26 mouse cellular contexts compared by ENCODE assay signal in genomic region chr9:110916786-110917185, GRCm38 (mm10). TPM values are rescaled to one million over a fixed set of nuclear protein-coding genes. Genes with fewer than 3 reads are reported as not detected.
A peak's percentile ranks its signal among the peaks of the same experiment; 100 is the strongest.
DNase-seq lines count a peak whose midpoint lies in the region; TF ChIP-seq lines count a peak whose summit lies in the region.
"Had no signal": no experiment of that assay in that cellular context is flagged by ENCODE, and none has a peak within 500 bp of the region (broad histone marks: within the 10 kb centered on the region; RNA-seq: fewer than 3 reads in every experiment).

Fam240a (minus strand) TSS chr9:110916861.

- H3K9me3 ChIP-seq in ES-Bruce4 (replicated peaks; ENCODE audit: control insufficient read depth, insufficient read depth, low read length, poor library complexity, severe bottlenecking), result no peaks in the 10 kb centered on the region
- H3K9me3 ChIP-seq: embryonic facial prominence, embryonic 13.5 days; forebrain, embryonic 13.5 days; heart, embryonic 12.5 days had no signal

- H3K4me3 ChIP-seq in ES-Bruce4 (ENCODE audit: low read depth, low read length), result peak within 1 kb of the TSS; percentile 15
- H3K4me3 ChIP-seq in layer of hippocampus, adult 2 months, result no peak within 1 kb of the TSS
- H3K4me3 ChIP-seq: embryonic facial prominence, embryonic 13.5 days; forebrain, embryonic 13.5 days; heart, embryonic 12.5 days had no signal

- DNase-seq in CD4-positive helper T cell, adult 2 months (ENCODE audit: low read depth, low spot score), result peak; percentile 71
- peak; percentile 45 for DNase-seq in CD4-positive, CD25-positive, alpha-beta regulatory T cell, adult 2 months (ENCODE audit: low read depth, low spot score)
- DNase-seq in brain, adult 2 months (ENCODE audit: low read depth, low spot score), result peak; percentile 38
- DNase-seq in cerebellum, adult 8-10 months, result no peak
- no peak for DNase-seq in layer of hippocampus, adult 2 months (ENCODE audit: low spot score in 2 of 2)
- DNase-seq in right cerebral cortex, adult 2 months (ENCODE audit: low spot score in 2 of 2), result no peak
- DNase-seq in adrenal gland, postnatal 4 days (ENCODE audit: low spot score in 2 of 2), result no peak
- DNase-seq: adrenal gland, adult 8-10 months; adrenal gland, postnatal 36 days; cerebellum, adult 11-12 months; cerebellum, adult 9-11 months; cerebellum, postnatal 36 days; forebrain, postnatal 0 days; gastrocnemius, postnatal 14 days had no signal

- no peak for TF ChIP-seq POLR2A in ES-Bruce4 (IDR thresholded peaks at IDR 0.05; ENCODE audit: insufficient read depth, low read length)

- H3K27me3 ChIP-seq in ES-Bruce4 (ENCODE audit: control insufficient read depth, insufficient read depth, low read length, poor library complexity, severe bottlenecking), result no peaks in the 10 kb centered on the region
- H3K27me3 ChIP-seq: embryonic facial prominence, embryonic 13.5 days; forebrain, embryonic 13.5 days had no signal

- H3K4me1 ChIP-seq in ES-Bruce4 (ENCODE audit: control insufficient read depth, insufficient read depth, low read length), result no peaks in the 10 kb centered on the region
- H3K4me1 ChIP-seq: forebrain, embryonic 13.5 days; heart, embryonic 12.5 days had no signal

- H3K9ac ChIP-seq in ES-Bruce4 (ENCODE audit: low read depth, poor library complexity, severe bottlenecking), result peak within 1 kb of the TSS; percentile 21
- H3K9ac ChIP-seq: embryonic facial prominence, embryonic 13.5 days; forebrain, embryonic 13.5 days; forebrain, postnatal 0 days; heart, embryonic 12.5 days had no signal

- no peak for TF ChIP-seq EP300 in ES-Bruce4 (IDR thresholded peaks at IDR 0.05; ENCODE audit: insufficient read depth, low read depth, low read length)

- TF ChIP-seq CTCF in ES-Bruce4 (IDR thresholded peaks at IDR 0.05; ENCODE audit: low read depth, low read length), result no peak
- no peak for TF ChIP-seq CTCF in layer of hippocampus, adult 2 months (conservative IDR thresholded peaks at IDR 0.05)

- H3K36me3 ChIP-seq in ES-Bruce4 (ENCODE audit: control insufficient read depth, insufficient read depth, low read length, poor library complexity, severe bottlenecking), result no peaks in the 10 kb centered on the region
- H3K36me3 ChIP-seq: embryonic facial prominence, embryonic 13.5 days; heart, embryonic 12.5 days had no signal

- no peak within 1 kb of the TSS for H3K27ac ChIP-seq in ES-Bruce4 (ENCODE audit: insufficient read depth, low read length)
- no peak within 1 kb of the TSS for H3K27ac ChIP-seq in layer of hippocampus, adult 2 months
- H3K27ac ChIP-seq: forebrain, embryonic 13.5 days; hindbrain, postnatal 0 days had no signal

RNA-seq across cellular contexts. Expression of gene Fam240a, which starts in this region (rescaled TPM):
- not detected in 2 replicates for polyA plus RNA-seq in ES-Bruce4 (2011; ENCODE audit: insufficient read depth, insufficient read length, low read depth, missing spikeins)
- not detected for total RNA-seq in layer of hippocampus, adult 2 months (2021)
- total RNA-seq in adrenal gland, postnatal 4 days (2021), result not detected
- total RNA-seq: adrenal gland, adult 8-10 months; adrenal gland, postnatal 36 days; forebrain, postnatal 0 days; heart, adult 8-10 months; heart, postnatal 25 days; hindbrain, postnatal 0 days had no signal
- polyA plus RNA-seq: embryonic facial prominence, embryonic 13.5 days; forebrain, embryonic 13.5 days; gonadal fat pad, adult 2 months; heart, embryonic 12.5 days; heart, embryonic 16.5 days; hindbrain, embryonic 11.5 days; hindbrain, postnatal 0 days; intestine, embryonic 16.5 days; Patski had no signal

Comparison
In these comparisons a context has a peak if more than half of its experiments do, and no peak if none do; other contexts are left out.
1. DNase-seq: peak in CD4-positive helper T cell, adult 2 months (single experiment), CD4-positive, CD25-positive, alpha-beta regulatory T cell, adult 2 months (single experiment) and brain, adult 2 months (single experiment); none in cerebellum, adult 8-10 months (single experiment), layer of hippocampus, adult 2 months (0 of 2), right cerebral cortex, adult 2 months (0 of 2) and adrenal gland, postnatal 4 days (0 of 2).